Mouse (Mus musculus): ENCODE results near the gene Edf1.
A peak's percentile ranks its signal among the peaks of the same experiment; 100 is the strongest.

The Edf1 gene

GRCm38 (mm10) chr2:25582466-25583119, 24.9 kb downstream of the Edf1 start:
- DNase-seq (ENCODE audit: low spot score), result no peak

- no peak for DNase-seq (ENCODE audit: low spot score)
Observed at GRCm38 (mm10) chr2:25583120-25583481, 25.5 kb downstream of the Edf1 start.

GRCm38 (mm10) chr2:25583571-25583970, 25.9 kb downstream of the Edf1 start:
- DNase-seq (ENCODE audit: low spot score), result no peak

- no peak for DNase-seq (ENCODE audit: low spot score)
Observed at GRCm38 (mm10) chr2:25584152-25584551, 26.5 kb downstream of the Edf1 start.

- no peak for DNase-seq (ENCODE audit: low spot score)
Observed at GRCm38 (mm10) chr2:25584856-25585255, 27.2 kb downstream of the Edf1 start.

GRCm38 (mm10) chr2:25585601-25586000, 28.0 kb downstream of the Edf1 start:
- no peak for DNase-seq (ENCODE audit: low spot score)

- no peak for DNase-seq (ENCODE audit: low spot score)
Observed at GRCm38 (mm10) chr2:25587290-25587689, 29.6 kb downstream of the Edf1 start.

- no peak for DNase-seq (ENCODE audit: low spot score)
Observed at GRCm38 (mm10) chr2:25588227-25588907, 30.7 kb downstream of the Edf1 start.

- DNase-seq (ENCODE audit: low spot score), result no peak
Observed at GRCm38 (mm10) chr2:25591863-25592262, 34.2 kb downstream of the Edf1 start.

GRCm38 (mm10) chr2:25596765-25597510, 39.3 kb downstream of the Edf1 start:
- DNase-seq (ENCODE audit: low spot score), result no peak

GRCm38 (mm10) chr2:25598749-25599148, 41.1 kb downstream of the Edf1 start:
- DNase-seq (ENCODE audit: low spot score), result no peak

- no peak for DNase-seq (ENCODE audit: low spot score)
Observed at GRCm38 (mm10) chr2:25600037-25600436, 42.4 kb downstream of the Edf1 start.

GRCm38 (mm10) chr2:25602526-25602925, 44.9 kb downstream of the Edf1 start:
- DNase-seq (ENCODE audit: low spot score), result no peak

- DNase-seq (ENCODE audit: low spot score), result peak; percentile 89
Observed at GRCm38 (mm10) chr2:25607761-25608622, 50.3 kb downstream of the Edf1 start, which contains the start of gene Rabl6. Rabl6 (minus strand) TSS chr2:25608521.

- DNase-seq (ENCODE audit: low spot score), result no peak
Observed at GRCm38 (mm10) chr2:25608671-25609070, 51.0 kb downstream of the Edf1 start.
